Mouse (Mus musculus): ENCODE measurements at regions not wholly inside any gene's neighbourhood (a gene's known extent, or its start where the extent isn't known, plus 50 kb on each side); places are given as distances from the start of the nearest gene placed in this dataset.

DNA sequence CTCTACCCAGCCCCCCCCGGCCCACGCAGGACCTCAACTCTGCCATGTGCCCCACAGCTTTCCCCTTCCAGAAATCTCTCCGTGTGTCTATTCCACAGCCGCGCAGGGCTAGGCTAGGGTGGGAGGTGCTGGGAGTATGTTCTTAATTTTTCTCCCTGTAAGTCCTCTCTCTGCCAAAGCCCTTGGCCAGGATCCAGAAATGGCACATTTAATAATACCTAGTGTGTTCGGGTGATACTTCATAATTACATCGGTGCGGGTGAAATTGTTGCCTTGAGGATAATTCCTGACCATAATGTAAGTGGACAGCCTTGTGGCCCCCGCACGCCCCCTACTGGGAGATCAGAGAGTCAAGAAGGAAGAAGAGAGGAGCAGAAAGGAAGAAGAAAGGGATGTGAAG lies 1093.5 kb downstream of the Mrps31 start:
- DNase-seq, result peak; percentile 86

- no peak for DNase-seq
These were observed 1094.1 kb downstream of the Mrps31 start for GRCm38 (mm10) chr8:23505216-23505615.

DNA sequence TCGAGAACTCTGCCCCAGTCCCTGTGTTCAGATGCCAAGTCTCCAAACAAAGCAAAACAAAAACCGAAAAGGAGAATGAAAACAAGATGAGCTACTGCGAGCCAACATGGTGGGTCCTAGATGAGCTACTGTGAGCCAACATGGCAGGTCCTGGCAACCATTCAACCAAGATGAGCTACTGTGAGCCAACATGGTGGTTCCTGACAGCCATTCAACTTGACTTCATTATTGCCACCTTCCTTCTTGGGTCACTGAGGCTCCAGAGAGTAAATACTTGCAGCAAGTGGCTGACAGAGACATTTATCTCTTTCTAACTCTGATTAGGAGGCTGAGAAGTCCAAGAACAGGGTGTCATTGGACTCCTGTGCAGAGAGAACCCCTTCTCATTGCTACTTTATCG lies 1094.8 kb downstream of the Mrps31 start:
- no peak for DNase-seq

GRCm38 (mm10) chr8:23507661-23508060 lies 1096.5 kb downstream of the Mrps31 start:
- DNase-seq, result no peak

GRCm38 (mm10) chr8:23510076-23510475 lies 1098.9 kb downstream of the Mrps31 start:
- no peak for DNase-seq

DNA sequence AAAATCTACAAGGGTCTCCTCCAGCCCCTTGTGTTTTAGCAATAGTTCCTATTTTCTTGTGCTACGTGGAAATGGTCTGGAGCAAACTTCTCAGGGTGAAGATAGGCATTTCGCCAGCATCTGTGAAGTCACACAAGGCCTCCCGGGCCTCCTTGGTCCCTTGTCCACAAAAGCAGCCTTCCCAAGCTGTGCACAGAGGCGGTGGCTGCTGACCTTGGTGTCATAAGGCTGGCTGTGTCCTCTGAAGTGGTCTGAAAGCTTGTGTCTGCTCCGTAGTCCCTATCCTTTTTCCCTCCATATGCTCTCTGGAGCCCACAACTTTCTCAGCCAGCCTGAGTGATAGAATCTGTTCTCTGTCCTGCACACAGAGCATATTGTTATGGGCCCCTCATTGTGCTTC lies 1099.4 kb downstream of the Mrps31 start:
- DNase-seq, result peak; percentile 39

DNA sequence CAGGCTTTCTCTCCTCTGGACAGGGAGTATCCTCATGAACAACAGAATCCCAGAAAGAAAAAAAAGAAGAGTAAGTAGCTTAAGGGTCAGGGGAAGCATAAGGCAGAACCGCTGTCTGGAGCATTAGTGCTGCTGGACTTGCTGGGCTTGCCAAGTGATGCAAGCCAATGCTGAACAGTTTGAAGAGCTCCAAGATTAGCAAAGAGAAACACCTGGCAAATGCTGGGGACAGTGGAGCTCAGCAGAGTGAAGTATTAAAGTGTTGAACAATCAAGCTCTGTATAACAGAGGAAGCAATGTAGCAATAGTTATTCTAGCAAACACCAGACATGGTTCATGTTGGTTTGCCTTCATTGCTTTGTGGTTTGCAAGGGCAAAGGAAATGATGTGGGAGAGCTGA lies 1100.1 kb downstream of the Mrps31 start:
- no peak for DNase-seq

DNA sequence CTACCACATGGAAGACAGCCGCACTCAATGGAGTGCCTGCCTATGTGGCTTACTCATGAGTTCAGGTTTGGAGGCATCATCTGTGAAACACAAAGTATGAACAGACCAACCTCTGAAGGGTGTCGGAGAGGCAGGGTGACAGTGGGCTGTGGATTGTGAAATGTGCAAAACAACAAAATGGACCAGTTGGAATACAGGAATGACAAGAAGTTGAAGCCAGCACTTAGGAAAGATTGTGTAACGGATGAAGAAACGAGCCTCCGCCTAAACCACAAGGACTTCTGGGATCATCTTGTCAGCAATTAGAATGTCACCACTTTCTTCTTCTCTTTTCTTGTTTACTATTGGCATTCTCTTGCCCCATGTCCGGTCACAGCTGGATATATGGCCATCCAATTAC lies 1100.6 kb downstream of the Mrps31 start:
- DNase-seq, result no peak

DNA sequence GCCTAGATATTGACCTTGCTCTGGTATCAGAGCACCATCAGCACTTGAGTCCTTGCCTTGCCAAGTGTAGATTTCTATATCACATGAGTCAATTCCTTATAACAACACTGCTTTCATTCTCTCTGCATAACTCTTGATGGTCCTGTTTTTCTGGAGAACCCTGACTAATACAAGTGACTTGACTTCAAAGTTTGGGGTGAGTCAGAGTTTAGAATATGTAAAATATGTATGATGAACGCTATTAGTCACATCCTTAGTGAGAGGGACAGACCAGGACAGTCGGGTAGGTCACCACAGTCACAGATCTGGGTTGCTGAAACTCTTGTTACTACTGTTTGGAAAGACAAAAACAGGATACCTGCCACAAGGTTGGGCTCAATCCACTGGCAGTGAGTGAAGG lies 1105.3 kb downstream of the Mrps31 start:
- no peak for DNase-seq

DNA sequence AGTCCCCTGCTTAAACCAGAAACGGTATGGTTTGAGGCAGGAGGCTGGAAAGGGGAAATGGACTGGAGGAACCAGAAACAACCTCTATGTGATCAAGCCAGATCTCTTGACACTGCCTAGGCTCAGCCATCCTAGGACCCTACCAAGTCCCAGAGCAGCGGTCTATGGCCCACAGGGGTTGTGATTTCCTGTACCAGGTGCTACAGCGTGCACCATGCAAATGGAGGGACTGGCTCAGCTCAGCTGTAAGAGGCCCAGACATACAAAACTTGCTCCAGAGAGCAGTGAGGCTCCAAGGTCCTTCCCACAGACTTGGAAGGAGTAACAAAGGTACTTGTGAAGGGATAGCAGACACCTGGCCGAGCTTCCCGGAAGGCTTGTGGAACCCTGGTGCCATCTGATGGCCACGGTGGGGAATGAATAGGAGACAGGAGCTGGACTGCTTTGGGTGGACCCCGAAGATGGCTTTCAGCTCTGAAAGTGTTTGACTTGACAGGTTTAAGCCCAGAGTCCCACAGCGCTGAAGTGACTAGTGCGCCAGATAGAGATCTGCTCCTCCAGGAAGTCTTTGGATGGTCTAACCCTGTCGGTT lies 1120.5 kb downstream of the Mrps31 start:
- peak; percentile 64 for DNase-seq

DNA sequence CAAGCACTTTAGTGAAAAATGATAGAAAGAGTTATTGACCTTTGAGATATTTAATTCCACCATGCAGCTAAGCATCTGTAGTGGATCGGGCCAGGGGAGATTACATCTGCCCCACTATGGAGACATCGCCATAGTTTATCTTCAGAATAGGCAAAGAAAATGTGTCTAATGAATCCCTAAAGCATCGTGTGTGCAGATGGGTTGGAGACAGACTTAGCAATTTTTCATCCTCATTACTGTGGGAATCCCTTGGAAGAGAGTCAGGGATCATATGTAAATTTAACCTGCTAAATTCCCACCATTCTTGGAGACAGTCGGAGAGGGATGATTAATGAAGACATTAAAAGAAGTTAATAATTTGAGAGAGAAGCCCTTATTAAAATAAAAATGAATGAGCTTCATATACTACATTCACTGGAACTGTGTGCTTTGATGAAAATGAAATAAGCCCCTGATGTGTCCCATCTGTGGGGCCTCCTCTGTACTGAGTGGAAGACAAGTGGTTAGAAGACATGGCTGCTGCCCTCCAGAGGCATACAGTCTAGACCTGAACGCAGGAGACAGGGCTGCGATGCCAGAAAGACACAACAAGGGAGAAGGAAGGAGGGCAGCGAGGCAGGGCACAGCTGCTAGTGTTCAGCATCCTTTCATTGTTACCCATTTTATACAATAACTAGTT lies 1126.7 kb downstream of the Mrps31 start:
- DNase-seq, result peak; percentile 11

- DNase-seq, result no peak
These were observed 1142.7 kb downstream of the Mrps31 start for GRCm38 (mm10) chr8:23553565-23554473.

GRCm38 (mm10) chr8:23560836-23561235 lies 1149.7 kb downstream of the Mrps31 start:
- DNase-seq, result no peak

DNA sequence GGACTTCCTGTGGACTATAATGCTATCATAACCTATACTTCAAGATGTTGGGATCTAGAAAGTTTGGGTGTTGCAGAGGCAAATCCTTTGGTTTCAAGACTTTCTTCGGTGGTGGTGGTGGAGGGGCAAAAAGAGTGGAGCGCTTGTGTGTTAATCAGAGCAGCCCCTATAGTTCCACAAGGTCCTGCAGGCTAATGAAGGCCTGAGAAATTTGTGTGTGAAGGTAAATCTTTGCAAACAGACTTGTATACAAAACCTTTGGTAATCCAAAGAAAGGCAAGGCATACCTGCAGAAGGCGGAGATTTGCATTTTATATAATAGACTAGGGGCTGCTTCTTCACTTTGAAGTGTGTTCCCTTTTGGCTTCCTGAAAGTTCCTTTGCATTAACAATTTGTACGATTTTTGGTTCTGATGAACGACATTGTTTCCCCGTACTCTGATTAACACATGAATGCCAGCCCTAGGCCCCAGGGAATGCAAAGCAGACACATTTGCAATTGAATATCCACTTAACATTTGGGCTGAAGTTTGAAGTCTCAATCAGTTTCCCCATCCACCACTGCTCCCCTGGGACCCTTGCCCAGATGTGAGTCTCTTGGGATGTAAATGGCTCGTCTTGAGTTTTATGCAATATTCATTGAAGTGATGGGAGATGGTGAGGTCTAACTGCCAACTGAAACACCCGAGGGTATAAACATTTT lies 1150.7 kb downstream of the Mrps31 start:
- no peak for DNase-seq

DNA sequence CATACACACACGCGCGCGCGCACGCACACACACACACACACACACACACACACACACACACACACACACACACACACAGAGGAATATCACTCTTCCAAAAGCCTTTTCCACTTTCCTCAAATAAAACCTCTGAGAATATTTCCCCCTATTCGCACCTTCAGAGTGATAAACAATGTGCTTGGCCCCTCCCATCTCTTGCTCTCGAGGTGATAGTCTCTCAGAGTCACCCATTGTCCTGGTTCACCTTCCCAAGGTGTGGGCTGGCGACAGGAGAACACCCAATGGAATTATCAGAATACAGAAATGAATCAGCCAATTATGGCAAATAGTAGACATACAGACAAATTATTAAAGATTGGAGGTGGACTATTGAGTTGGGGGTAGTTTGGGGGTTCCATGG lies 1151.3 kb downstream of the Mrps31 start:
- no peak for DNase-seq

DNA sequence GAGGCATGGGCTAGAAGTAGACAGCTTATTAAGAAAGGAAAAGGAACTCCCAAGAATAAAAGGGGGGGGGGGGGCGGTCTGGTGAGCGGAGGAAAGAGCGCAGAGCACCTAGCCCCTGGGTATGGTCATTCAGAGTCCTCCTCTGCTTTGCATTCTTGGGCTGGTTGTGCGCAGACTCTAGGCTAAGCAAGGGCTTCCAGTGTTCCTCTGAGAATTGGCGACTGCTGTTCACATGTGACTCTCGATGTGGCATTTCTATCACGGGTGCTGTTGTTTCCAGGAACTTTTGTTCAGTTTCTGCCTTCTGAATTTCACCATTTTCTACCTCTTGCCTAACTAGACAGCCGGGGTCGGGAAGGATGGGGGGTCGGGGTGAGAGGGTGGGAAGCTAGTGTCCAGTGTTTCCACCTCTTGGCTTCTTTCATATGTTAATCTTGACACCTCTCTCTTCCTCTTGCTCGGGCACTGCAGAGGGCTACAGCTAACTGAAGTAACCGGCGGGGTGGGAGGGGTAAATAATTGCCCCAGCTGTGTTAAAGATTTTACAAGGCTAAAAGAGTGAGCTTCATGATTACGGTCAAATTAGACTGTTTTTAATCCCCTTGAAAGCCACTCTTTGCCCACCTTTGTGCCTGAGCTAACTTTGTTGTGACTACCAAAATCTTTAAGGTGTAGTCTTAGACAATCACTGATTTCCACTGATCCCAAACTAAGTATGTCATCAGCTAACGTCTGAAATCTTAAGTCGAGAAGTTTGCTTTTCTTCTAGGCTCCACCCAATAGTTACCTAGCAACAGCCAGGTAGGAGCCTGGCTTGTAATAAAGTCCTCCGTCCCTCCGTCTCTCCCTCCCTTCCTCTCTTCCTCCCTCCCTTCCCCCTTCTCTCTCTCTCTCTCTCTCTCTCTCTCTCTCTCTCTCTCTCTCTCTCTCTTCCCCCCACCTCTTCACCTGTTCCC lies 1152.2 kb downstream of the Mrps31 start:
- peak; percentile 14 for DNase-seq

DNA sequence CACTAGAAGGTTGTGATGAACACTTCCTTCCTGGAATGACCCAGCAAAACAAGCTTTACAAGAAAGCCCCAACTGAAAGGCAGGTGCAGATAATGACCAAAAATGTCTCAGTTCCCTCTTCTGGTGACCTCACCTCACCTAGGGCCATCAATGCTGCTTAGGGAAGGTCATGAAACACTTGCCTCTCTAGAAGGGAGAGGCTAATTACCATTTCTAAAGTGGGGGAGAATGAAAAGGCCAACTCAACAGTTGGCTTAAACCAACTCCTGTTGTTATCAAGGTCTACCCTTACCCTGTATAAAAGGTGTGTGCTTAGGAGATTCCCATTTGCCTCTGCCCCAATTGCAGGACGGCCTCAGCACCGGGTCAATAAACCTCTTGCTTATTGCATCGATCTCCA lies 1156.7 kb downstream of the Mrps31 start:
- DNase-seq, result no peak

GRCm38 (mm10) chr8:23571338-23571737 lies 1154.3 kb downstream of the Adam3 start:
- DNase-seq, result no peak

DNA sequence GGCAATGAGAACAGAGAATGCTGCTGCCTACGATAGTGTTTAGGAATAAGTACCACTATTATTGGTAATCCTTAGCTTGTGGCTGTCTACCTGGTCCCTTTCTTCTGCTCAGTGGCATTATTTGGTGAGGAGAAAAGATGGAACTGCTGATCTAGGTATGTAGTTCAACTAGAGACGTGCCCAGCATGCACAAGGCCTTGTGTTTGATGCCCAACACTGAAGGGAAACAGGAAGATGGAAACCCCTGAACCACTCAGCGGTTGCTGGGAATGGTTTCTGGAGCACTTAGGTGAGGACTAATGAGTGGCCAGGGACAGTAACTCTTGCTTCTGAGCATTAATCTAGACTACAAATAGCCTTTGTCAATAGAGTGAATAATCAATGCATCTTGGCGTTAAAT lies 1145.5 kb downstream of the Adam3 start:
- DNase-seq, result no peak

GRCm38 (mm10) chr8:23580701-23581100 lies 1145.0 kb downstream of the Adam3 start:
- DNase-seq, result no peak

All from kidney, postnatal 10 days (tissue).